Mouse (Mus musculus) embryo, embryonic 11.5 days (tissue): ENCODE measurements around the gene Usp18.

Experiments used
- DNase-seq: peaks from one replicate; pipeline ENCODE4 v3.0.0-alpha.2; 2012; ENCODE audit warnings: low read depth, low spot score

The Usp18 gene

GRCm38 (mm10) chr6:121224993-121225392 is 20.7 kb upstream of the Usp18 start:
- no peak for DNase-seq

GRCm38 (mm10) chr6:121226043-121226442 is 19.7 kb upstream of the Usp18 start:
- no peak for DNase-seq

GRCm38 (mm10) chr6:121226744-121227143 is 19.0 kb upstream of the Usp18 start:
- no peak for DNase-seq

- no peak for DNase-seq
Measured at GRCm38 (mm10) chr6:121228421-121228820, 17.3 kb upstream of the Usp18 start.

- no peak for DNase-seq
Measured at GRCm38 (mm10) chr6:121232652-121233051, 13.1 kb upstream of the Usp18 start.

- no peak for DNase-seq
Measured at GRCm38 (mm10) chr6:121236386-121236785, 9.3 kb upstream of the Usp18 start.

GRCm38 (mm10) chr6:121238209-121238608 is 7.5 kb upstream of the Usp18 start:
- no peak for DNase-seq

GRCm38 (mm10) chr6:121241780-121242179 is 3.9 kb upstream of the Usp18 start:
- no peak for DNase-seq

- no peak for DNase-seq
Measured at GRCm38 (mm10) chr6:121243161-121243560, 2.5 kb upstream of the Usp18 start.

GRCm38 (mm10) chr6:121246037-121246361 is 293 bp downstream of the Usp18 start:
- DNase-seq = no peak

- no peak for DNase-seq
Measured at GRCm38 (mm10) chr6:121250406-121250805, 4.7 kb downstream of the Usp18 start.

- no peak for DNase-seq
Measured at GRCm38 (mm10) chr6:121251256-121251655, 5.5 kb downstream of the Usp18 start.

- DNase-seq = peak; percentile 48
Measured at GRCm38 (mm10) chr6:121260548-121260947, 14.8 kb downstream of the Usp18 start.

- DNase-seq = no peak
Measured at GRCm38 (mm10) chr6:121261233-121261632, 15.5 kb downstream of the Usp18 start.

GRCm38 (mm10) chr6:121262004-121262403 is 16.3 kb downstream of the Usp18 start:
- DNase-seq = no peak

- DNase-seq = no peak
Measured at GRCm38 (mm10) chr6:121262496-121262895, 16.8 kb downstream of the Usp18 start.

GRCm38 (mm10) chr6:121270156-121270555 is 24.4 kb downstream of the Usp18 start:
- DNase-seq = no peak

- DNase-seq = no peak
Measured at GRCm38 (mm10) chr6:121271707-121272074, 26.0 kb downstream of the Usp18 start.

GRCm38 (mm10) chr6:121272075-121272800 is 26.5 kb downstream of the Usp18 start:
- peak; percentile 70 for DNase-seq

- peak; percentile 14 for DNase-seq
Measured at GRCm38 (mm10) chr6:121274356-121274755, 28.6 kb downstream of the Usp18 start.

- no peak for DNase-seq
Measured at GRCm38 (mm10) chr6:121284132-121284531, 38.4 kb downstream of the Usp18 start.

GRCm38 (mm10) chr6:121299317-121299716 is 53.6 kb downstream of the Usp18 start:
- DNase-seq = no peak

- DNase-seq = peak; percentile 45
Measured at GRCm38 (mm10) chr6:121299954-121300353, 54.2 kb downstream of the Usp18 start, which contains the start of gene Slc6a13. Gene Slc6a13 (plus strand): TSS chr6:121300227.

- no peak for DNase-seq
Measured at GRCm38 (mm10) chr6:121300504-121300903, 54.8 kb downstream of the Usp18 start.
